Mouse (Mus musculus): ENCODE data around the gene Atg7.
"Not testable (repeated sequence)": the region's sequence is repeated elsewhere in the genome, so short reads cannot be mapped to it uniquely, and the experiment has no call there.

Atg7 gene

DNA sequence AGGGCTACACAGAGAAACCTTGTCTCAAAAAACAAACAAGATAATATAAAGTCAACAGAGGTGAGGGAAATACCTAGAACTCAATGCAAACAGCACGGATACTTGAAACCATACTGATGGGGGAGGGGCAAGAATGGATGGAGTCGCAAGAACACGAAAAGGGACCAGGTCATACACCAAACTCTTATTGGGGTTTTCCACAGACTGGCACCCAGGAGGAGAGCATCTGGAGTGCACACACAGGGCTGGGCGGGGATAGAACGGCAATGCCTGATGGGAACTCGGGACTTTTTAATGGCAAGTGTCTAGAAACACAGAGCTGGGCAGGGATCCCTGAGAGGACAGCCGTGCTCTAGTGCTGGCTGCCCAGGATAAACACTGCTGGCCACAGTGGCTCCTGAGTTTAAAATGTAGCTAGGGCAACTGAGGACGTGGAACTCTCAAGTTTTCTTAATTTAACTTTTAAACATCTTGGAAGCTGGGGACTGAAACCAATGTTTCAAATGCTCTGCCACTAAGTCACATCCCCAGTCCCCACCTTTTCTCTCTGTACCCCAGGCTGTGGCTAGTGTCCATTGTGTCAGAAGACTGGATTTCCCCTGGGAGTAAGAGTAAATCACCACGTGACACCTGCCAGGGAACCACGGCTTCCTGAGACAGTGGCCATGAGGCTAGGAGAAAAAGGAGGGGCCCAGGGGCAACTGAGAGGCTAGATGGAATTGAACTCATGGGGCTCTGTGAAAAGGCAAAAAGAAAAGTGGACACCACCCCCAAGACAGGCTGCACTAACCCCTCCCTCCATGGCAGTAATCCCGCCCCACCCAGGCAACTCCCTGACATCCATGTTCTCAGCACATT, 243.8 kb downstream of the Atg7 start:
- DNase-seq = peak in 1 of 2 experiments; percentile 64

DNA sequence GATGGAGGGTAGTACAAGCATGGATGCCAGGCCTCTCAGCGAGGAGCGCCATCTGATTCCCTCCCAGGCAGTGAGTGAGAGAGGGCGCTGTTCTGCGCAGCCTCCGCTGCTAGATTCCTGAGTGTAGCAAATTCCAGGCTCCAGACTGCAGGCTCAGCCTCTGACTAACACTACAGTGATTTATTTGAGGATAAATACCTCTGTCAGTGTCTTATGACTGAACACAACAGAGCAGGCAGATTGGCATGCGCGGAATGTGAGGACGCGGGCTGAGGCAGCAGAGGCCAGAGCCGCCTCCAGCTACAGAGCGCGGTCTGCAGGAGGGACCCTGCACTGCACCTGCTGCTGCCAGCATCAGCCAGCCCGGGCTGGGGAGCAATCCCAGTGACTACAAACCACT, 246.0 kb downstream of the Atg7 start:
- peak; percentile 89 to 95 for DNase-seq

DNA sequence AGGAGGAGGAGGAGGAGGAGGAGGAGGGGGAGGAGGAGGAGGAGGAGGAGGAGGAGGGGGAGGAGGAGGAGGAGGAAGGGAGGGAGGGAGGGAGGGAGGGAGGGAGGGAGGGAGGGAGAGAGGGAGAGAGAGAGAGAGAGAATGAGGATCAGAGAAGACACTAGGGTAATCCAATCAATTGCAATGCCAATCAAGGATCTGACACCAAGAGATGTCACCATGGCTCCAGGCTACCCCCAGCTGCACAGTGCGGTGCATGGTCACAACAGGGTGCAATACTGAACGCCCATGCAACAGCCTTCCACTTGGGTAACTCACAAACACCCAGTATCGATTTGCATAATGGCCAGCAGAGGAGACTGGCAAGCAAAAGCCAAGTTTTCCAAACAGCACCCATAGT, 247.1 kb downstream of the Atg7 start:
- DNase-seq = not testable (repeated sequence)

DNA sequence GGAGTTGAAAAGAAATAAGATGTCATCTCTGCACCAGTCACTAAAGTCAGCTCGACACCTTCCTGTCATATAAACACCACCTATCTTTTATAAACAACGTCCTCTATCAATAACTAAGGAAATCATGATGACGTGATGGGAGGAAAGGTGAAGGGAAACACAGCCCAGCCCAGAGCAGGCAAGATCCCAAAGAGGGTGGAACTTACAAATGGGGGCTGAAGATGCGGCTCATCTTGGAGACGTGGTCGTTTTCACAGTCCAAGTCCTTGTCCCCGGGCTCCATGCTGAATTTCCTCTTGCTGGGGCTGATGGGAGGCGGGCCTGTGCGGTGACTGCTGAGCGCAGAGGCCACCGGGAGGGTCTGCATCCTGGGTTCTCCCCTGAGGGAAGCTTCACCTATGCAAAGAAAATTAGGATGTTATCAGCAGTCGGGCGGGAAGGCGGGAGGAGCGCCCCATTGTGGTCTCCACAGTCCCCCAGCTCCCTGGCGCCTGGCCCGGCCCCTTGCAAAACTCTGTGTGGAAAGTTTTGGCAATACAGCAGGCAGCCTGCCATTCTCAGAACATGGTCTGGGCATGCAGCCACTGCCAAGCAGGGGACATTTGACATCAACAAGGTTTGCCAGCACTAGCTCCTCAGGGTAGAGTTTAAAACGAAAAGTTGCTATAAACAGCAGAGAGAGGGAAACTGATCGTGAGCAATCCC, 247.7 kb downstream of the Atg7 start:
- peak; percentile 89 to 93 for DNase-seq

DNA sequence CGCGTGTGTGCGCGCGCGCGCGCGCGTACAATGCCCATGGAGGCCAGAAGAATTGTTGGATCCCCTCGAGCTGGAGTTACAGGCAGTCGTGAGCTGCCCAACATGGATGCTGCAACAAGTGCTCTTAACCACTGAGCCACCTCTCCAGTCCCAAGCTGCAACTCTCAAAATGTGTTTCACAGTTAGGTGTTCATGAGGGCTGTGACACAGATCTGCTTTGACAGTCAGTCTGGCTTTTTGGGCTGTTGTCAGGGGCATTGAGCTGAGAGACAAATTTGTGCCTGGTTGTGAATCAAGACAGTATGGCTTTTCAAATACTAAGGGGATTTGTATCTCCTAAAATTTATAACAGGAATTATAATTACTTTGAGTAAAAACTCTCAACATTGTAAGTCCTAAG, 248.4 kb downstream of the Atg7 start:
- no peak for DNase-seq

DNA sequence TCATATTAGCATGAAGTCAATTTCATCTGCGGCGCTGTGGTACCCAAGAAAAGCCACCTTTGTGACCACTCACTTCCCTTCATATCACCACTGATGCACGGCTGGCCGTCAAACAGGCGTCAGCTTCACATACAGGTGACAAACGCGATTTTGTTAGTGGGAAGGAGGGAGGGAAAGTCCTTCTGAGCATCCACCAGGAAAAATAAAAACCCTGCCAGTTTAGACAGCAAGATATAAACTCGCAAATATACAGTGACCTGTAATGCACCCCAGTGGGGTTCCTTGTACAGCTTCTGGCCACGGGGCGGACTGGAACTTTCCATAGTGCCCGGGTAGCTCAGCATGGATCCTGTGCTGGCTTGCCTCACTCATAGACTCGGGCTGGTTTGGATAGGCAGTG, 248.9 kb downstream of the Atg7 start:
- DNase-seq = no peak

DNA sequence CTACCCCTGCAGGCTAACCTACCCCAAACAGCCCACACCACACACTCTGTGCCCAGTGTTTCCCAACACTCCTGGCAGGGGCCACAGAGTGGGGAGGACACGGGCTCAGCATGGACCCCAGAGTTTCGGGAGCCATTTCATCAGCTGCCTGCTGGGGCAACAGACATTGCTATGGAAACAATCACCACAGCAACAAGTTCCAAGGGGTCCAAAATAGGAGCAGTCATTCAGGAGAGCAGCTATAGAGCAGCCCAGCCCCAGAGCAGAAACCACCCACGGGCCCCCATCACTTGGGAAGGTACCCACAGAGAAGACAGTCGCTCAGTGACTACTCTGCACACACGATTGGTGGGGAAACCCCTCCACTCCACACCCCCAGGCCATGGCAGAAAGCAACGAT, 249.5 kb downstream of the Atg7 start:
- peak in 1 of 2 experiments; percentile 37 for DNase-seq

DNA sequence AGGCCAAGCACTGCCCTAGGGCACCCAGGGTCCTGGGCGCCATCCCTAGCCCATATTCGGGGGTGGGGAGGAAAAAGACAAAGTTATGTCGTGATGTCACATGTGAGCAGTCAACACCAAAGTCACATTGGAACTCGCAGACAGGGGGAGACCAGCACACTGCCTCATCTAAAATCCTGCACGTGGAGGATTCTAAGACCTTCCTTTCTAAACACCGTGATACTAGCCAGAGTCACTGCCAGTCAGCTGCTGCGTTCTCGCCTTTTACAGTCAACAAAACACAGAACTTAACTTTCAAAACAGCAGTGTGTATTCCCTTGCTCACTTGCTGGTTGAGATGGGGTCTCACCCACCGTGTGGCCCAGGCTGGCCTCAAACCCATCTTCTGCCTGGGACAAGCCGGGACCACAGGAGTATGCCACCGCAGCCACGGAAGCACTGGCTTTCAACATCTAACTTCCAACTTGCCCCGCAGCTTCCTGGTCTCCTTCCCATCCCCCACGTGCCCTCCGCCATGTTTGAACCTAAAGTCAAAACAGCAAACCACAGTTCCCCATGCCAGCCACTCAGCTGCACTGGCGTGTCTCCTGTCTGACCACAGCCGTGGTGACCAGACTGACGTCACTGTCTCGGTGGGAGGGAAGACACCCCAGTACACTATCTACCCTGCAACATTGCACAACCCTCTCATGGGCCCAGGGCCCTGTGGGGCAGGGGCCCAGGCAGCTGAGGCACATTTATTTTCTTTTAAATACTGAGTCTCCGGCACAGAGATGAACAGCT, 250.7 kb downstream of the Atg7 start:
- peak; percentile 56 to 79 for DNase-seq

DNA sequence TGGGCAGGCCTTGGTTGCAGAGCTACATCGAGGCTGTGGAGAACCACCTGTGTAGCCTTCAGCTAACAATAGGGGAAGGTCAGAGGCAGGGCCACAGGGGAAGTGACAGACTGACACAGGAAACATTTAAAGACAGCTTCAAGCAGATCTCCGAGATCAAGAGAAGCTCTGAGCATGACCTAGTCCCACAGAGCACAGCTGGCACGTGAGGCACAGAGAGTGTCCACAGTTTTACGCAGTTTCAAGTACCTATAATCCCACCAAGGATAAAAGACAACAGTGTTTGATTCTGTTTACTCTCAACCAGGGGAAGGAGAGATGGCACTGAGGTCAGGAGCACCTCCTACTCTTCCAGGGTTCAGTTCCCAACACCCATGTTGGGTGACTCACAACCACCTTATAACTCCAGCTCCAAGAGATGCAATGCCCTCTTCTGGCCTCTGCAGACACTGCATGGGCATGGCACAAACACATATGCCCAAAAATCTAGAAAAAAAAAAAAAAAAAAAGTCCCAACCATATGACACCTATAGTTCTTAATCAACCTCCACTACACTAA, 251.7 kb downstream of the Atg7 start:
- DNase-seq = peak in 1 of 2 experiments; percentile 31

DNA sequence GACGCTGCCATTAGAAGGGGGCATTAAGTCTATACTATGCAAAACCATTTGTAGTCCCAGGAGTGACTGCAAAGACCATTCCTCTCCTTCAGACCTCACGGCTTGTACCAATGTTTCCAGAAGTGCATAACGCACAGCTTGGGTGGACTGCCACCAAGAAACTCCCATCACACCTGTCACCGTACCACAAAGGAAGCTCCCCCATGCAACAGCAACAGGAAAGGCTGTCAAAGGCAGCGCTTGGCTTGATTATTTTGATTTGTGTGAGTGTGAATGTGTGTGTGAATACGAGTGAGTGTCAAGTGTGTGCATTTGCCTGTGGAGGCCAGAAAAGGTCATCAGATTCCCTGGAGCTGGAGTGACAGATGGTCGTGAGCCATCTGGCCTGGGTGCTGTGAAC, 252.3 kb downstream of the Atg7 start:
- DNase-seq = no peak

DNA sequence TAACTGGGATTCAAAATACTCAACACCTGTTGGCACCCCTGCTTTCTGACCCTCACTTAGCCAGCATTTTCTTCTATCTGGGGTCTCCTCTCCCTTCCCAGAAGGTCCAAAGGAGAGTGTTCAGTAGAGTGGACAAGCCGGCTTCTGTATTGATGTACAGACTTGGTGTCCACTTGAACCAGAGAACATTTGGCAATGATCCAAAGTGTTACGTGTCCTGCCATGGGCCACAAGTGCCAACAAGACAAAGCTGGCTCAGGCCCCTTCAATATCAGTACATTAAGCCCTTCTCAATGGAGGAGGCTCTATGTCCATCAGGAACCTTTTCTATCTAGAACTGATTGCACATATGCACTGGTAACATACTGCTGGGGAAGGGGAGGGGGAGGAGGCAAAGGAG, 253.4 kb downstream of the Atg7 start:
- DNase-seq = no peak

DNA sequence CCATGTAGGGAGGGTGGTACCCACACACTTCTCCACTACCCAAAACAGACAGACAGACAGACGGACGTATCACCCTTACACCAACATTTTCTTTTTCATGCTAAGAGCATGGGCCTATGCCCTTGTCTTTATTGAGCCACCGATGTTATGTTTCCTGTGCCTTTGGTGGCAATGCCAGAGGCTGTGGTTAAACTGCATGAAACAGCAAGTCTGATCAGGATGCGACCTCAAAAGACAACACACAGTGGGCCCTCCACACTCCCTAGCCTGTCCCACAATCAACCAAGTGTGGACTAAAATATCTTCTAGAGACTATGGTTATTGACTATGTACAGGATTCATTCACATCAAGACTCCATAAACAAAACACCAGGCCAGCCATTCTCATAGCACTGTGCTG, 256.1 kb downstream of the Atg7 start:
- DNase-seq = no peak

DNA sequence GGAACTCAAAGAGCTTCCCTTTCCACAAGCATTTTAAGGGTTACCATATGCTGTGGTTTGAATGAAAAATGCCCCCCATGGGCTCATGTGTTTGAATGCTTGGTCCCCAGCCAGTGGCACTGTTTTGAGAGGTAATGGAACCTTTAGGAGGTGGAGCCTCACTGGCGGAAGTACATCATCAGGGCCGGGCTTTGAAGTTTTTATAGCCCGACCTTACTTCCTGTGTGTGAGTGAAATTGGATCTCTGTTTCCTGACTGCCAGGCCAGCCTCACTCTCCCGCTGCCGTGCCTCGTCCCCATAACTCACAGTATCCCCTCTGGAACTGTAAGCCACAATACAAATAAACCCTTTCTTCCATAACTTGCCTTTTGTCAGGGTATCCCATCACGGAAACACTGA, 256.8 kb downstream of the Atg7 start:
- DNase-seq = no peak

DNA sequence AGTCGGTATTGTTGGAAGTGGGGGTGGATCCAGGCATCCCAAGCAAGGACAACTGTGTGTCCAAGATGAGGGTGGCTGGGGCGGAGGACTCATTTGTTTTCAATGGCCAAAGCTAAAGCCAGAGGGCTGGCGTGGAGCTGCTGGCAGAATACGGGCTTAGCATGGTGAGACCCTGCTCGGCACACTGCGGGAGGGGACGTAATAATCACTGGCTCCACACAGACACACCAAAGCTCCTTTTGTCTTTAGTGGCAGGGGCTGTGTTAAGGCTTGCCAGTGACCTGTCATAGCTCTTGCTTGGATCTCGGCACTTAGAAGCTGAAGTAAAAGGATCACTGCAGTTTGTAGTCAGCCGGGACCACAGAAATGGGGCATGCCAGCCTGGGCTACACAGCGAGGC, 257.3 kb downstream of the Atg7 start:
- no peak for DNase-seq

DNA sequence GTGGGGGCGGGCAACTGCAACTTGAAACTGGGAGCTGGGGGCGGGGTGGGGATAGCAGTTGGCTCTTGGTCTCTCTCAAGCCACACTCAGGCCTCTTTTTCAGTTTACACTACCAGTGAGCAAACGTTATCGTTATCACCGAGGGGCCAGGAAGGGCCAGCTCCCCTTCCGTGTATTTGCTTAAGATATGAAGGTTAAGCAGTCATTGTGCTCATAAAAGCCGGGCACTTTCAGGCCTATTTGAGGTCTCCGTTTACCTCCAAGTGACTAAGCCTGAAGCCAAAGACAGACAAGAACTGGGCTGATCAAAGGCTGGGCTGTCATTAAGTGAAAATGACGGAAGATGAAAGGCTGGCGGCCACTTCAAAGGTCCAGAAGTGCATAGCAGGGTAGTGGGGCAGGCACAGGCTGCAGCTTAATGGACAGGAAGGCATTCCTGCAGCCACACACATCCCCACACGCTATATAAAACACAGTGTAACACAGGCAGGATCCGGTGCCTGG, 258.5 kb downstream of the Atg7 start:
- no peak for DNase-seq

DNA sequence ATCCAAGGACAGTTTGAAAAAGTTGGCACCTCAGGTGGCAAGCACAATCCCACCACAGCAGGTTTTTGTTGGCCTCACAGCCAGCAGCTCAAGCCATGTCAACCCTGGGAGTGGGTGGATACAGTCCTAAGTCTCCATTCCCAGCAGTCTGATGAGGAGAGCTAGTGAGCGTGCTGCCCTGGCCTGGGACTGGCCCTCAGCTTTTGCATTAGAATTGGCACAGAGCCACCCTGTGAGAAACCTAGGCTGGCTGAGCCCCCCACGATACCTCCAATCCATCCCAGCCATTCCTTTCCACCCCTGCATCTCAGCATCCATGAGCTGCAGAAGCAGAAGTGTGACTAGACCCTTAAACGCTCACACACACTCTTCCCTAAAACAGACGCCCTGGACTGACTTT, 259.0 kb downstream of the Atg7 start:
- DNase-seq = no peak

DNA sequence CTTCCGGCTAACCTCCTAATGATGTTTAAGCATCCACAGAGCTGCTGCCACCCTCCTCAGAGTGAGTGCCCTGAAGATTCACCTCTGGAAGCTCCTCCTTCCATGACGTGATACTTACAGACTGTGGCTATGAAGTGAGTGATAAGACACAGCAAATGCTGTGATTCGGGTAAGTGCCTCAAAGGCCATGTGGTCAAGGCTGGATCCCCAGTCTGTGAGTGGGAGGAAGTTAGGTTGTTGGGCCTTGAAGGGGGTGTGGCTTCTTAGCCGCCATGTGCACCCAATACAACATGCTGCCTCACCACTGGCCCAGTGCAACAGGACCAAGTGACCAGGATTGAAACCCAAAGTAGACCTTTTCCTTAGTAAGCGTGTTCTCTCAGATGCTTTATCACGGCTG, 261.3 kb downstream of the Atg7 start:
- DNase-seq = no peak

DNA sequence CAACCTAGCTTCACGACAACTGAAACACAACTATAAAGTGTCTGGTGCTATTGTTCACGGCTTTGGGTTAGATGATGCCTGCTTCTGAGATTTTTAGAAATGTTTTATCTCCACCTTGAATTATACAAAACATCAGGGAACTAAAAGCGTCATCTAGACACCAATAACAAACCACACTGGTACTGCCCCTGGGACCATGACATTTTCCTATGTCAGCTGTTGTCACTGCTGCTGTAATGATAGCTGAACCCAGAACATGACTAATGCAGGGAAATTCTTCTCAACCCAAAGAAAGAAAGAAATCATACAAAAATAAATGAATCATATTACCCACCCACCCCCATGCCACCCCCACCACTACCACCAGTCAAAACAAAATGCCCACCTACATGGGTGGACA, 261.9 kb downstream of the Atg7 start:
- DNase-seq = no peak

DNA sequence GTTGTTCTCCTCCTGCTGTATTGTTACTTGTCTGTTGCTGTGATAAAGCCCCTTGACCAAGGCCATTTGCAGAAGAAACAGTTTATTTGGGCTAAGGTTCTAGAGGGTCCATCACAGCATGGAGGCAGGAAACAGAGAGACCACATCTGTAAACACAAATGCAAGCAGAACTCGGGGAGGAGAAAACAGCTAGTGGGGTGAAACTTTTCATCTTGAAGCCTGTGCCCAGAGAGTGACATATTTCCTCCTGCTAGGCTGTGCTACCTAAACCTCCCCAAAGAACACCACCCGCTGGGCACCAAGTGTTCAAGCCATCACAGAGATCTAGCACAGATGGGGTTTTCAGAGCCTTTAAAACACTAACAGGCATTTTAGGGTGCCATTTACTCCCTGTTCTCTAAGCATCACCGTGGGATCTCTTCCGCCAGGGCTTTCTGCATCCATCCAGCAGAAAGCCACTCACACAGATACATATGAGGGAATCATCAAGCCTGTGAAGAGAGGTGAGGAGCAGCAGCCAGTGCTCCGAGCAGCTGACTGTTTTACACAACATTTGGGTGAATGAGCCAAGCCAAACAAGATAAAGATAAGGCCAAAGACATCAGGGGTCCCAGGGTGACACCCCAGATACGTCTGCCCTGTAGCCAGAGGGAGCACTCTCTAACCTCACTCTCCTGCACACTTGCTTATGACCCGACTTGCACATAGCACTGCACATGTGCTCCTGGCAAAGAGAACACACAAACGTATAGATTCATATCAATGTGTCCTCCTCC, 262.5 kb downstream of the Atg7 start:
- no peak for DNase-seq

DNA sequence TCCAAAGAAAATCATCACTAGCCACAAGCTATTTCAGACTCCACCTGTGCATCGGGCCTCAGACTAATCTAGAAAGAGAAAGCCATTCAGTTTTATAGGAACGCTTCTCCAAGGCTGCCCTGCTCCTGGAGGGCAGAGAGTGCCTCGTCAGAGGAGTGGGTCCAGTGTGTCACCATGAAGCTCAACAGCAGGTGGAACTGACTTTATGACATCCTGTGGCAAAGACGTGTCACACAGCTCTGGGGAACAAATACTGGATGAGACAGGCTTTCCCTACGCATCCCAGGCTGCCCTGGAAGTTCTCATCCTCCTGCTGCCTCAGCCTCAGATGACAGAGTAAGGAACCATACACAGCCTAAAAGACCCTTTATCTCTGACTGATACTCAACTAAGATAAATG, 263.3 kb downstream of the Atg7 start:
- DNase-seq = no peak

DNA sequence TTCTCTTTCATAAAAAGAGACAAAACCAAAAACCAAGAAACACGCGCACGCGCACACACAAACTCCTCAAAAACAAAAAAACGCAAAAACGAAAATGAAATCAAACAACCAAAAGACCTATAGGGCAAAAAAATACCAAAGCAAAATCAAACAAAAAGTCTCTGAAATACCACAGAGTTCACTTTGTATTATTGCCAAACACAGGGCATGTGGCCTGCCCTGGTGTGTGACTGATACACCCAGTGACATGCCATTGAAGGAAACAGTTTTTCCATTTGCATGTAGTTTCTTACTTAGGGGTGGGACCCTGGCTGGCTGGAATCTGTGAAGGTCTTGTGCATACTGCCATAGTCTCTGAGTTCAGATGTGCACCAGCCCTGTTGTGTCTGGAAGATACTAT, 264.6 kb downstream of the Atg7 start:
- no peak for DNase-seq

DNA sequence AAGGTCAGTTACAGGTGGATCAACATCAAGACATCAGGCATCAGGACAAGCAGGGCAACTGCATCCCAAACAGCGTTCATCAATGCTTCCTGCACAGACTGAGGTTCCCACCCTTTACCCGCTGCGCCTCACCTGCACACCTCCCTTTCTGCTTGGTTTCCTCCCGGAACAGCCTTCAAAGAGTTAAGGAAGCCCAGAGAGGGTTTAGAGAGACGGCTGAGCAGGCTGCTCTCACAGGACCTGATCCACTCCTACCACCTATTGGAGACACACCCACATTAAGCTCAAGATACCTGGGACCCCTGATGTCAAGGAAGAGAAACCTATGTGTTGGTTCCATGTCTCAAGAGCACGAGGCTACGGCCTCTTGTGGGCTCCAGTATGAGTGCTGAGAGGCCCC, 266.9 kb downstream of the Atg7 start:
- DNase-seq = no peak

Data from kidney, postnatal 25 days (tissue).